Mouse (Mus musculus): ENCODE results near the gene Gtse1.

Gtse1 gene

GRCm38 (mm10) chr15:85900318-85900717 is 40.8 kb downstream of the Gtse1 start:
- peaks cover 48% of the 10 kb centered on the region for H3K4me1 ChIP-seq (replicated peaks; ENCODE audit: low read depth, low read length)
- no peak for TF ChIP-seq CTCF (conservative IDR thresholded peaks at IDR 0.05; ENCODE audit: low read length)
- TF ChIP-seq NANOG (IDR thresholded peaks at IDR 0.05; ENCODE audit: borderline replicate concordance, low read length): no peak
- TF ChIP-seq POU5F1 (IDR thresholded peaks at IDR 0.05; ENCODE audit: borderline replicate concordance, low read length): no peak
- no peaks in the 10 kb centered on the region for H3K9me3 ChIP-seq (ENCODE audit: low read length)
- H3K4me3 ChIP-seq (replicated peaks; ENCODE audit: low read length): 0 out of 2 replicates have a peak overlapping the region, but pooled peaks have one; percentile 59
- H3K27me3 ChIP-seq (ENCODE audit: insufficient read depth, low read length): no peaks in the 10 kb centered on the region
- peaks cover 56% of the 10 kb centered on the region for H3K36me3 ChIP-seq (ENCODE audit: insufficient read depth, low read length)

DNA sequence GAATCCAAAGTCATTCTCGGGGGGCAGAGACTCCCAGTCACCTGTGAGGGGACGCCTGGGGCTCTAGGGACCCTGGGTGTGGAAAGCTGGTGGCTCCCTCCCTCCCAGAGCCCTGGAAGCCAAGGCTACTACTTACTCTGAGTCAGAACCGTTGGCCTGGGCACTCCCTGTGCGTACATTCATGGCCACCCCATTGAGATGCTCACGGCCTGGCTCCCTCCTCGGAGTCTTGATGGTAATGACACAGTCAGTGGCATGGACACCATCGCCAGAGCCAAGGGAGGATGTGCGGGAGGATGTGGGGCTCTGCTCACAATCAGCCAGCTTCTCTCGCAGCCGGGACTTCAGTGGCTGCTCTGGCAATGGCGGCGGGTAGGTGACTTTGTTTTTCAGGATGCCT is 41.3 kb downstream of the Gtse1 start:
- H3K4me3 ChIP-seq (replicated peaks; ENCODE audit: low read length): peak overlapping the region; percentile 59
- TF ChIP-seq POU5F1 (IDR thresholded peaks at IDR 0.05; ENCODE audit: borderline replicate concordance, low read length) (no peak), NANOG (IDR thresholded peaks at IDR 0.05; ENCODE audit: borderline replicate concordance, low read length) (no peak)
- H3K4me1 ChIP-seq (replicated peaks; ENCODE audit: low read depth, low read length): peaks cover 48% of the 10 kb centered on the region
- no peaks in the 10 kb centered on the region for H3K27me3 ChIP-seq (ENCODE audit: insufficient read depth, low read length)
- H3K9me3 ChIP-seq (ENCODE audit: low read length): no peaks in the 10 kb centered on the region
- H3K36me3 ChIP-seq (ENCODE audit: insufficient read depth, low read length): peaks cover 54% of the 10 kb centered on the region

DNA sequence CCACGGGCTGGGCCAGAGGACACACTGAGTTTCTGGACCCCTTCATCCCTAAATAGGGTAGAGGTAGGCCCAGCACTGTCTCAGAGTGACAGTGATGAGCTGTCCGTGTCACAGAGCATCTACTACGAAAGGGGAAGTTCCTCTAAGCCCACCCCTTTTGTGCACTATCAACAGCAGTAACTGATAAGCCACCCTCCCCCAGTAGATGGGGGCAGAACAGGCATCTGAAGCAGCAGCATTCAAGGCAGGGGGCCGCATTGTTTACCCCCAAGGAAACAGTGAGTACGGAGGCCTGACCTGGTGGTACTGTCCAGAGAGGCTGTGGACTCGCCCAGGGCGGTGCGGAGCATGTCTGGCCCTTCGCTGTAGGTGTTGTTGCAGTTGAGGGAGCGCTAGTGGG is 43.0 kb downstream of the Gtse1 start:
- Histone ChIP-seq H3K36me3 (ENCODE audit: insufficient read depth, low read length) (peaks cover 41% of the 10 kb centered on the region), H3K4me1 (replicated peaks; ENCODE audit: low read depth, low read length) (peaks cover 51% of the 10 kb centered on the region), H3K27me3 (ENCODE audit: insufficient read depth, low read length) (no peaks in the 10 kb centered on the region), H3K4me3 (replicated peaks; ENCODE audit: low read length) (peak overlapping the region; percentile 49), H3K9me3 (ENCODE audit: low read length) (no peaks in the 10 kb centered on the region)
- TF ChIP-seq NANOG (IDR thresholded peaks at IDR 0.05; ENCODE audit: borderline replicate concordance, low read length) (no peak), CTCF (conservative IDR thresholded peaks at IDR 0.05; ENCODE audit: low read length) (no peak), POU5F1 (IDR thresholded peaks at IDR 0.05; ENCODE audit: borderline replicate concordance, low read length) (no peak)

DNA sequence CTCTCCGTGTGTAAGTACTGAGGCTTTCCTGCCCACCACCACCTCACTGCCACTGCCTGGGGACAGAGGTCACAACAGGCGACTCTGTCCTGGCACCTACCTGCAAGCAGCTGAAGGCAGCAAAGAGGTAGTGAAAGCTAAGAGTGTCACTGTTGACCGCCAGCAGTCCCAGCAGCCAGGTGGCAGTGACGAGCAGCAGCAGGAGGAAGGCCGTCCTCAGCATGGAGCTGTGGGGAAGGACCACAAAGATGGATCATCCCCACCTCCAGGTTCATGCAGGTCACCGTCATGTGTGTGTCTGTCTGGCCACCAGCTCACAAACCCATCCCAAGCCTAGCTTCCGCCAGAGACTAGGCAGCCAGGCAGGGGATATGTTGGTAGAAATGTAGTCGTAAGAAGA is 44.3 kb downstream of the Gtse1 start:
- TF ChIP-seq CTCF (conservative IDR thresholded peaks at IDR 0.05; ENCODE audit: low read length) (peak; percentile 35), POU5F1 (IDR thresholded peaks at IDR 0.05; ENCODE audit: borderline replicate concordance, low read length) (no peak), NANOG (IDR thresholded peaks at IDR 0.05; ENCODE audit: borderline replicate concordance, low read length) (no peak)
- peaks cover 57% of the 10 kb centered on the region for H3K4me1 ChIP-seq (replicated peaks; ENCODE audit: low read depth, low read length)

GRCm38 (mm10) chr15:85908660-85909491 is 49.3 kb downstream of the Gtse1 start:
- Histone ChIP-seq H3K4me3 (replicated peaks; ENCODE audit: low read length) (no peak overlapping the region), H3K9me3 (ENCODE audit: low read length) (no peaks in the 10 kb centered on the region), H3K27me3 (ENCODE audit: insufficient read depth, low read length) (no peaks in the 10 kb centered on the region), H3K4me1 (replicated peaks; ENCODE audit: low read depth, low read length) (peaks cover 16% of the 10 kb centered on the region), H3K36me3 (ENCODE audit: insufficient read depth, low read length) (peaks cover 3% of the 10 kb centered on the region; the same call in 1 of the 2 replicates)
- TF ChIP-seq POU5F1 (IDR thresholded peaks at IDR 0.05; ENCODE audit: borderline replicate concordance, low read length) (no peak), NANOG (IDR thresholded peaks at IDR 0.05; ENCODE audit: borderline replicate concordance, low read length) (no peak), CTCF (conservative IDR thresholded peaks at IDR 0.05; ENCODE audit: low read length) (no peak)

More for the DNA sequence above, 44.3 kb downstream of the Gtse1 start:
- no peaks in the 10 kb centered on the region for H3K9me3 ChIP-seq (ENCODE audit: low read length)
- H3K4me3 ChIP-seq (replicated peaks; ENCODE audit: low read length): no peak overlapping the region
- H3K27me3 ChIP-seq (ENCODE audit: insufficient read depth, low read length): no peaks in the 10 kb centered on the region
- H3K36me3 ChIP-seq (ENCODE audit: insufficient read depth, low read length): peaks cover 28% of the 10 kb centered on the region

GRCm38 (mm10) chr15:85909492-85909829 is 49.9 kb downstream of the Gtse1 start:
- Histone ChIP-seq H3K4me3 (replicated peaks; ENCODE audit: low read length) (no peak overlapping the region), H3K4me1 (replicated peaks; ENCODE audit: low read depth, low read length) (peaks cover 15% of the 10 kb centered on the region), H3K27me3 (ENCODE audit: insufficient read depth, low read length) (no peaks in the 10 kb centered on the region; the same call in 1 of the 2 replicates), H3K9me3 (ENCODE audit: low read length) (no peaks in the 10 kb centered on the region), H3K36me3 (ENCODE audit: insufficient read depth, low read length) (peaks cover 3% of the 10 kb centered on the region; the same call in 1 of the 2 replicates)
- TF ChIP-seq NANOG (IDR thresholded peaks at IDR 0.05; ENCODE audit: borderline replicate concordance, low read length) (no peak), CTCF (conservative IDR thresholded peaks at IDR 0.05; ENCODE audit: low read length) (no peak), POU5F1 (IDR thresholded peaks at IDR 0.05; ENCODE audit: borderline replicate concordance, low read length) (no peak)

GRCm38 (mm10) chr15:85909931-85910330 is 50.4 kb downstream of the Gtse1 start:
- no peak overlapping the region for H3K4me3 ChIP-seq (replicated peaks; ENCODE audit: low read length)
- TF ChIP-seq NANOG (IDR thresholded peaks at IDR 0.05; ENCODE audit: borderline replicate concordance, low read length) (no peak), POU5F1 (IDR thresholded peaks at IDR 0.05; ENCODE audit: borderline replicate concordance, low read length) (no peak), CTCF (conservative IDR thresholded peaks at IDR 0.05; ENCODE audit: low read length) (no peak)

GRCm38 (mm10) chr15:85913605-85914004 is 54.1 kb downstream of the Gtse1 start:
- Histone ChIP-seq H3K36me3 (ENCODE audit: insufficient read depth, low read length) (no peaks in the 10 kb centered on the region), H3K4me1 (replicated peaks; ENCODE audit: low read depth, low read length) (peaks cover 6% of the 10 kb centered on the region; the same call in 1 of the 2 replicates), H3K4me3 (replicated peaks; ENCODE audit: low read length) (no peak overlapping the region), H3K9me3 (ENCODE audit: low read length) (no peaks in the 10 kb centered on the region), H3K27me3 (ENCODE audit: insufficient read depth, low read length) (no peaks in the 10 kb centered on the region; the same call in 1 of the 2 replicates)
- TF ChIP-seq POU5F1 (IDR thresholded peaks at IDR 0.05; ENCODE audit: borderline replicate concordance, low read length) (no peak), CTCF (conservative IDR thresholded peaks at IDR 0.05; ENCODE audit: low read length) (peak; percentile 37)

More at GRCm38 (mm10) chr15:85909931-85910330, 50.4 kb downstream of the Gtse1 start:
- Histone ChIP-seq H3K9me3 (ENCODE audit: low read length) (no peaks in the 10 kb centered on the region), H3K4me1 (replicated peaks; ENCODE audit: low read depth, low read length) (peaks cover 13% of the 10 kb centered on the region), H3K36me3 (ENCODE audit: insufficient read depth, low read length) (peaks cover 3% of the 10 kb centered on the region; the same call in 1 of the 2 replicates), H3K27me3 (ENCODE audit: insufficient read depth, low read length) (no peaks in the 10 kb centered on the region; the same call in 1 of the 2 replicates)

All from E14TG2a.4 (cell line).